Mouse (Mus musculus): ENCODE data around the gene Hhex. TPM values are rescaled to one million over a fixed set of nuclear protein-coding genes. Genes with fewer than 3 reads are reported as not detected.

Gene Hhex
- polyA plus RNA-seq, 2 experiments = 4.5 to 8.0 TPM

GRCm38 (mm10) chr19:37418294-37418693 is 16.3 kb upstream of the Hhex start:
- no peaks in the 10 kb centered on the region for H3K27me3 ChIP-seq (ENCODE audit: control insufficient read depth, insufficient read depth, low read length)
- ATAC-seq (ENCODE audit: low FRiP score, low read depth) (no peak), DNase-seq (ENCODE audit: low spot score) (peak; percentile 52)
- no peak overlapping the region for H3K4me3 ChIP-seq (replicated peaks; ENCODE audit: low read length)
- no peaks in the 10 kb centered on the region for H3K9me3 ChIP-seq (ENCODE audit: control insufficient read depth, low read length)
- 90% methylated on average over 4 of the region's 4 CpGs for WGBS
- peaks cover 62% of the 10 kb centered on the region for H3K36me3 ChIP-seq (ENCODE audit: control insufficient read depth, insufficient read depth, low read length)
- H3K9ac ChIP-seq (ENCODE audit: low read depth, low read length, severe bottlenecking) = no peak overlapping the region
- no peak for TF ChIP-seq POLR2A (IDR thresholded peaks at IDR 0.05; ENCODE audit: borderline replicate concordance, extremely low read depth, insufficient read depth, insufficient read length)
- H3K4me2 ChIP-seq (replicated peaks; ENCODE audit: low read depth, low read length, severe bottlenecking) = no peak overlapping the region
- no peak overlapping the region for H3K27ac ChIP-seq (replicated peaks; ENCODE audit: low read depth, low read length)
- H3K4me1 ChIP-seq (ENCODE audit: control insufficient read depth, insufficient read depth, low read length) = no peaks in the 10 kb centered on the region

DNA sequence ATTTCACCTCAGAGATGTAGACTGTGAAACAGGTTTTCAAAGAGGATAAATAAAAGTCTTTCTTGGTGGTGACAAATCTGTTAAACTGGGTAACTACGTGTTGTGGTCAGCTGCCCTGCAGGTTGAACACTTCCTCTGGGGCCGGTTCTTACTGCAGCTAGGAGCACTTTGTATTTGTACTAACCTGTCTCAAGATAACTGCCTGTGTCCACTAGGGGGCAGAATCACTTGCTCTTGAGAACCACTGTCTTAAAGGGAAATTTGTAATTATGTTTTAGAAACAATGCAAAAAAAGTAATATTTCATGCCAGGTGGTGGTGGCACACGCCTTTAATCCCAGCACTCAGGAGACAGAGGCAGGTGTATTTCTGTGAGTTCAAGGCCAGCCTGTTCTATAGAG is 15.0 kb upstream of the Hhex start:
- Histone ChIP-seq H3K36me3 (ENCODE audit: control insufficient read depth, insufficient read depth, low read length) (peaks cover 49% of the 10 kb centered on the region), H3K9me3 (ENCODE audit: control insufficient read depth, low read length) (no peaks in the 10 kb centered on the region), H3K4me1 (ENCODE audit: control insufficient read depth, insufficient read depth, low read length) (no peaks in the 10 kb centered on the region), H3K4me3 (replicated peaks; ENCODE audit: low read length) (no peak overlapping the region), H3K4me2 (replicated peaks; ENCODE audit: low read depth, low read length, severe bottlenecking) (no peak overlapping the region), H3K27me3 (ENCODE audit: control insufficient read depth, insufficient read depth, low read length) (no peaks in the 10 kb centered on the region), H3K9ac (ENCODE audit: low read depth, low read length, severe bottlenecking) (no peak overlapping the region), H3K27ac (replicated peaks; ENCODE audit: low read depth, low read length) (no peak overlapping the region)
- ATAC-seq (ENCODE audit: low FRiP score, low read depth) (no peak), DNase-seq (ENCODE audit: low spot score) (peak; percentile 63)
- 42% methylated on average over 3 of the region's 3 CpGs for WGBS
- TF ChIP-seq POLR2A (IDR thresholded peaks at IDR 0.05; ENCODE audit: borderline replicate concordance, extremely low read depth, insufficient read depth, insufficient read length) = no peak

- H3K9me3 ChIP-seq (ENCODE audit: control insufficient read depth, low read length) = no peaks in the 10 kb centered on the region
- no peaks in the 10 kb centered on the region for H3K36me3 ChIP-seq (ENCODE audit: control insufficient read depth, insufficient read depth, low read length)
- TF ChIP-seq POLR2A (IDR thresholded peaks at IDR 0.05; ENCODE audit: borderline replicate concordance, extremely low read depth, insufficient read depth, insufficient read length) = no peak
- 62% methylated on average over 5 of the region's 5 CpGs for WGBS
- no peaks in the 10 kb centered on the region for H3K4me1 ChIP-seq (ENCODE audit: control insufficient read depth, insufficient read depth, low read length)
- H3K27ac ChIP-seq (replicated peaks; ENCODE audit: low read depth, low read length) = no peak overlapping the region
- no peak for DNase-seq (ENCODE audit: low spot score)
- peaks cover 16% of the 10 kb centered on the region for H3K27me3 ChIP-seq (ENCODE audit: control insufficient read depth, insufficient read depth, low read length)
- ATAC-seq (ENCODE audit: low FRiP score, low read depth) = no peak
- no peak overlapping the region for H3K9ac ChIP-seq (ENCODE audit: low read depth, low read length, severe bottlenecking)
- no peak overlapping the region for H3K4me3 ChIP-seq (replicated peaks; ENCODE audit: low read length)
- no peak overlapping the region for H3K4me2 ChIP-seq (replicated peaks; ENCODE audit: low read depth, low read length, severe bottlenecking)
Measured at GRCm38 (mm10) chr19:37428589-37428988, 6.0 kb upstream of the Hhex start.

DNA sequence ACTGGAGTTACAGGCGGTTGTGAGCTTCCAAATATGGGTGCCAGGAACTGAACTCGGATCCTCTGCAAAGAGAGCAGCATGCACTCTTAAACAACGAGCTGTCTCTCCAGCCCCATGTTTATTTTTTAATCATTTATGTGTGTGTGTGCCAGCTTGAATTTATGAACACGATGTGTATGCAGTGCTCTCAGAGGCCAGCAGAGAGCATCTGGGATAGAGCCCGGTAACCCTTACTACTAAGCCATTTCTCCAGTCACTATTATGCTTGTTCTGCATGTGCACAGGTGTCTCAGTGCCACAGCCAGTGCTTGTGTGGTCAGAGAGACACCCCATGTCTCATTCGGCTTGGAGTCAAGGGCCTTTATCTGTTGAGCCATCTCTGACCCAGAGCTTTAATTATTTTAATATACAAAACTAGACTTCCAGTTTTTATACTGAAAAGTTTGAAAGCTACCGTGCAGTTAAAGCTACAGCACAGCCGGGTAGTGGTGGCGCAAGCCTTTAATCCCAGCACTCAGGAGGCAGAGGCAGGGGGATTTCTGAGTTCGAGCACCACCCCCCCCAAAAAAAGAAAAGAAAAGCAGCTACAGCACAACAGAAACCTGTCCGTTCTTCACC is 3.4 kb upstream of the Hhex start:
- Histone ChIP-seq H3K4me2 (replicated peaks; ENCODE audit: low read depth, low read length, severe bottlenecking) (no peak overlapping the region), H3K27ac (replicated peaks; ENCODE audit: low read depth, low read length) (no peak overlapping the region), H3K27me3 (ENCODE audit: control insufficient read depth, insufficient read depth, low read length) (peaks cover 42% of the 10 kb centered on the region), H3K9me3 (ENCODE audit: control insufficient read depth, low read length) (no peaks in the 10 kb centered on the region), H3K36me3 (ENCODE audit: control insufficient read depth, insufficient read depth, low read length) (no peaks in the 10 kb centered on the region), H3K9ac (ENCODE audit: low read depth, low read length, severe bottlenecking) (no peak overlapping the region), H3K4me3 (replicated peaks; ENCODE audit: low read length) (no peak overlapping the region), H3K4me1 (ENCODE audit: control insufficient read depth, insufficient read depth, low read length) (peaks cover 4% of the 10 kb centered on the region)
- DNase-seq (ENCODE audit: low spot score) (no peak), ATAC-seq (ENCODE audit: low FRiP score, low read depth) (no peak)
- no peak for TF ChIP-seq POLR2A (IDR thresholded peaks at IDR 0.05; ENCODE audit: borderline replicate concordance, extremely low read depth, insufficient read depth, insufficient read length)
- WGBS = 89% methylated on average over 11 of the region's 11 CpGs

GRCm38 (mm10) chr19:37432868-37433570 is 1.6 kb upstream of the Hhex start:
- Histone ChIP-seq H3K4me1 (ENCODE audit: control insufficient read depth, insufficient read depth, low read length) (peaks cover 4% of the 10 kb centered on the region), H3K36me3 (ENCODE audit: control insufficient read depth, insufficient read depth, low read length) (no peaks in the 10 kb centered on the region), H3K27me3 (ENCODE audit: control insufficient read depth, insufficient read depth, low read length) (peaks cover 59% of the 10 kb centered on the region), H3K4me2 (replicated peaks; ENCODE audit: low read depth, low read length, severe bottlenecking) (no peak overlapping the region), H3K27ac (replicated peaks; ENCODE audit: low read depth, low read length) (no peak overlapping the region), H3K9ac (ENCODE audit: low read depth, low read length, severe bottlenecking) (no peak overlapping the region), H3K4me3 (replicated peaks; ENCODE audit: low read length) (no peak overlapping the region), H3K9me3 (ENCODE audit: control insufficient read depth, low read length) (no peaks in the 10 kb centered on the region)
- DNase-seq (ENCODE audit: low spot score) (no peak), ATAC-seq (ENCODE audit: low FRiP score, low read depth) (no peak)
- TF ChIP-seq POLR2A (IDR thresholded peaks at IDR 0.05; ENCODE audit: borderline replicate concordance, extremely low read depth, insufficient read depth, insufficient read length) = no peak
- WGBS = 14% methylated on average over 16 of the region's 16 CpGs

Data from limb, embryonic 14.5 days (tissue).